Mouse (Mus musculus): ENCODE data around the gene Slc22a23. TPM values are rescaled to one million over a fixed set of nuclear protein-coding genes. Genes with fewer than 3 reads are reported as not detected.

Gene Slc22a23
- total and polyA plus RNA-seq, 3 experiments: 11.1 to 14.2 (median 12.2) TPM

- 93% methylated on average over 1 of the region's 1 CpGs for WGBS
- intact Hi-C loops (cut with DNase I): no loop called here
- Histone ChIP-seq H3K27ac (no peak overlapping the region), H3K27me3 (ENCODE audit: control insufficient read depth, insufficient read depth, low read length) (no peaks in the 10 kb centered on the region), H3K79me2 (replicated peaks; ENCODE audit: control insufficient read depth, insufficient read depth, low read length) (no peaks in the 10 kb centered on the region), H3K36me3 (ENCODE audit: control insufficient read depth, insufficient read depth, low read length) (no peaks in the 10 kb centered on the region), H3K4me3 (no peak overlapping the region), H3K9ac (ENCODE audit: low read depth, low read length) (no peak overlapping the region), H3K4me1 (ENCODE audit: control insufficient read depth, insufficient read depth, low read length) (peaks cover 2% of the 10 kb centered on the region)
- TF ChIP-seq EP300 (IDR thresholded peaks at IDR 0.05; ENCODE audit: insufficient read depth, low read depth, low read length) (no peak), POLR2A (IDR thresholded peaks at IDR 0.05; ENCODE audit: insufficient read depth, low read depth, low read length) (no peak), CTCF (IDR thresholded peaks at IDR 0.05) (no peak)
- DNase-seq: no peak
Observed at GRCm38 (mm10) chr13:34336895-34337294, 8.1 kb downstream of the Slc22a23 start.

GRCm38 (mm10) chr13:34334847-34335246 lies 10.1 kb downstream of the Slc22a23 start:
- H3K27ac ChIP-seq: no peak overlapping the region
- intact Hi-C loops (cut with DNase I): no loop called here
- H3K36me3 ChIP-seq (ENCODE audit: control insufficient read depth, insufficient read depth, low read length): no peaks in the 10 kb centered on the region
- TF ChIP-seq CTCF (IDR thresholded peaks at IDR 0.05) (no peak), POLR2A (IDR thresholded peaks at IDR 0.05; ENCODE audit: insufficient read depth, low read depth, low read length) (no peak), EP300 (IDR thresholded peaks at IDR 0.05; ENCODE audit: insufficient read depth, low read depth, low read length) (no peak)
- H3K4me1 ChIP-seq (ENCODE audit: control insufficient read depth, insufficient read depth, low read length): peaks cover 3% of the 10 kb centered on the region
- no peak overlapping the region for H3K9ac ChIP-seq (ENCODE audit: low read depth, low read length)
- H3K79me2 ChIP-seq (replicated peaks; ENCODE audit: control insufficient read depth, insufficient read depth, low read length): no peaks in the 10 kb centered on the region
- WGBS: 88% methylated on average over 2 of the region's 2 CpGs
- H3K27me3 ChIP-seq (ENCODE audit: control insufficient read depth, insufficient read depth, low read length): no peaks in the 10 kb centered on the region
- H3K4me3 ChIP-seq: no peak overlapping the region
- no peak for DNase-seq

GRCm38 (mm10) chr13:34332762-34333161 lies 12.2 kb downstream of the Slc22a23 start:
- peaks cover 3% of the 10 kb centered on the region for H3K4me1 ChIP-seq (ENCODE audit: control insufficient read depth, insufficient read depth, low read length)
- DNase-seq: peak in 1 of 2 experiments; percentile 40
- H3K27ac ChIP-seq: peak overlapping the region; percentile 2; the same call in 1 of the 2 replicates
- H3K4me3 ChIP-seq: no peak overlapping the region; the same call in 1 of the 2 replicates
- no peaks in the 10 kb centered on the region for H3K36me3 ChIP-seq (ENCODE audit: control insufficient read depth, insufficient read depth, low read length)
- intact Hi-C loops (cut with DNase I): no loop called here
- H3K27me3 ChIP-seq (ENCODE audit: control insufficient read depth, insufficient read depth, low read length): no peaks in the 10 kb centered on the region
- TF ChIP-seq CTCF (IDR thresholded peaks at IDR 0.05) (no peak), EP300 (IDR thresholded peaks at IDR 0.05; ENCODE audit: insufficient read depth, low read depth, low read length) (0 out of 2 replicates have a peak, but pooled peaks have one; percentile 24), POLR2A (IDR thresholded peaks at IDR 0.05; ENCODE audit: insufficient read depth, low read depth, low read length) (no peak)
- H3K79me2 ChIP-seq (replicated peaks; ENCODE audit: control insufficient read depth, insufficient read depth, low read length): no peaks in the 10 kb centered on the region
- 11% methylated on average over 7 of the region's 7 CpGs for WGBS
- H3K9ac ChIP-seq (ENCODE audit: low read depth, low read length): no peak overlapping the region

DNA sequence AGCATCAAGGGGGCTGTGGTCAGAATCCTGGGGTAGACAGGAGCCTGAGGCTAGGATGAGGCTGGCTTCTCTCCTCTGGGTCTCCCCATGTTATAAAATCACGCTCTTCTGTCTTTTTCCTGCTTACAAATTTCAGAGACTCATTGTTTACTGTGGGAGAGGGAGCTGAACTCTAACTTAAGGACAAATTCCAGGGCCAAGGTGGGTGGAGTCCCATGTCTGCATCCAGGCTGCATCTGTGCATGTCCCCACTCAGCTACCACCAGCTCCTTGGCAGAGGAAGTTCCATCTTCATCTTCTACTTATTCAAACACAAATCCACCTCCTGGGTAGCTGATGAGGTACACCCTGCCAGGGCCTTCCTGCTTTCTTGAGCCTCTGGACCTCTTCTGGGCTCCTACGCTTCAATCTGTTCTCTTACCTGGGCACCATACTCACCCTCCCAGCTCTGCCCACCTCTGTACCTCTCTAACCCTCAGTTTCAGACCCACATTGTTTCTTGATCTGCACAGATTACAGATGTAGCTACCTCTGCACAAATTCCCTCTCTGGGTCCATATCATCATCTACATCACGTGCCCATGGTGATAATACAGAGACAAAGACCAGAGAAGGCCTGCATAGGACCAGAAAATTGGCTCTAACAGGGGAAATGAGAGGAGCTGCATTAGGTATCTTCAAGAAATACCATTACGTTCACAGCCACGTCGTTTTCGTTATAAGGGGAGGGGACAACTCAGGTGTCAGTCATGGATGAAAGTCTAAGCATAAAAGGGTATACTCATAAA lies 13.4 kb downstream of the Slc22a23 start:
- no peak overlapping the region for H3K27ac ChIP-seq

GRCm38 (mm10) chr13:34329589-34329988 lies 15.4 kb downstream of the Slc22a23 start:
- intact Hi-C loops (cut with DNase I): no loop called here
- H3K4me3 ChIP-seq: no peak overlapping the region
- H3K27me3 ChIP-seq (ENCODE audit: control insufficient read depth, insufficient read depth, low read length): no peaks in the 10 kb centered on the region
- H3K9ac ChIP-seq (ENCODE audit: low read depth, low read length): no peak overlapping the region
- H3K27ac ChIP-seq: no peak overlapping the region
- H3K79me2 ChIP-seq (replicated peaks; ENCODE audit: control insufficient read depth, insufficient read depth, low read length): no peaks in the 10 kb centered on the region
- TF ChIP-seq EP300 (IDR thresholded peaks at IDR 0.05; ENCODE audit: insufficient read depth, low read depth, low read length): no peak
- TF ChIP-seq CTCF (IDR thresholded peaks at IDR 0.05): no peak
- no peak for TF ChIP-seq POLR2A (IDR thresholded peaks at IDR 0.05; ENCODE audit: insufficient read depth, low read depth, low read length)
- peaks cover 3% of the 10 kb centered on the region for H3K4me1 ChIP-seq (ENCODE audit: control insufficient read depth, insufficient read depth, low read length)
- DNase-seq: no peak
- WGBS: 82% methylated on average over 4 of the region's 4 CpGs
- no peaks in the 10 kb centered on the region for H3K36me3 ChIP-seq (ENCODE audit: control insufficient read depth, insufficient read depth, low read length)

More for the DNA sequence above, 13.4 kb downstream of the Slc22a23 start:
- no peak overlapping the region for H3K4me3 ChIP-seq
- peaks cover 3% of the 10 kb centered on the region for H3K4me1 ChIP-seq (ENCODE audit: control insufficient read depth, insufficient read depth, low read length)
- no peaks in the 10 kb centered on the region for H3K36me3 ChIP-seq (ENCODE audit: control insufficient read depth, insufficient read depth, low read length)
- H3K27me3 ChIP-seq (ENCODE audit: control insufficient read depth, insufficient read depth, low read length): no peaks in the 10 kb centered on the region
- no peak overlapping the region for H3K9ac ChIP-seq (ENCODE audit: low read depth, low read length)
- 88% methylated on average over 7 of the region's 7 CpGs for WGBS
- TF ChIP-seq POLR2A (IDR thresholded peaks at IDR 0.05; ENCODE audit: insufficient read depth, low read depth, low read length): no peak
- no peak for TF ChIP-seq EP300 (IDR thresholded peaks at IDR 0.05; ENCODE audit: insufficient read depth, low read depth, low read length)
- no peak for TF ChIP-seq CTCF (IDR thresholded peaks at IDR 0.05)
- DNase-seq: no peak
- intact Hi-C loops (cut with DNase I): no loop called here
- no peaks in the 10 kb centered on the region for H3K79me2 ChIP-seq (replicated peaks; ENCODE audit: control insufficient read depth, insufficient read depth, low read length)

DNA sequence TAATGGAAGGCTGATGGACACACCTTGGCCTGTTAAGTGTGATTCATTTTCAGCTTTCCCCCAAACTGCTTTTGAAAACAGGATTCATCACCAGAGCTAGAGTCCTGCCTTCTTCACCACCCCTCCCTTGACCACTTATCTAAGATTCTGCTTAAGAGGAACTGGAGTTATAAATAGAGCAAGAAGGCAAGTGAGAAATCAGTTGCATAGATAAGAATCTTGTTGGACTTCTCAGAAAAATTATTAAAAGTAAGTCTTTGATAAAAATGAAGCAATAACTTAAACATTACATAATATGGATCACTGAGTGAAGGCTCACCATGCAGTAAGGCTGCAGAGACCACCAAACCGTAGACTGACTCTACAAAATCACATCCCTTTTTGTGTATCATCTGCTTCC lies 18.0 kb downstream of the Slc22a23 start:
- Histone ChIP-seq H3K4me1 (ENCODE audit: control insufficient read depth, insufficient read depth, low read length) (peaks cover 1% of the 10 kb centered on the region; the same call in 1 of the 2 replicates), H3K36me3 (ENCODE audit: control insufficient read depth, insufficient read depth, low read length) (no peaks in the 10 kb centered on the region), H3K79me2 (replicated peaks; ENCODE audit: control insufficient read depth, insufficient read depth, low read length) (0 out of 2 replicates have a peak, but pooled peaks cover 2% of the 10 kb centered on the region), H3K27ac (no peak overlapping the region), H3K4me3 (no peak overlapping the region), H3K9ac (ENCODE audit: low read depth, low read length) (no peak overlapping the region), H3K27me3 (ENCODE audit: control insufficient read depth, insufficient read depth, low read length) (no peaks in the 10 kb centered on the region)
- 97% methylated on average over 1 of the region's 1 CpGs for whole genome bisulfite sequencing
- intact Hi-C loops (cut with DNase I): no loop called here
- no peak for TF ChIP-seq POLR2A (IDR thresholded peaks at IDR 0.05; ENCODE audit: insufficient read depth, low read depth, low read length)
- TF ChIP-seq CTCF (IDR thresholded peaks at IDR 0.05): no peak
- no peak for TF ChIP-seq EP300 (IDR thresholded peaks at IDR 0.05; ENCODE audit: insufficient read depth, low read depth, low read length)
- no peak for DNase-seq
